Mouse (Mus musculus): ENCODE data around the gene Tmem123.

DNA sequence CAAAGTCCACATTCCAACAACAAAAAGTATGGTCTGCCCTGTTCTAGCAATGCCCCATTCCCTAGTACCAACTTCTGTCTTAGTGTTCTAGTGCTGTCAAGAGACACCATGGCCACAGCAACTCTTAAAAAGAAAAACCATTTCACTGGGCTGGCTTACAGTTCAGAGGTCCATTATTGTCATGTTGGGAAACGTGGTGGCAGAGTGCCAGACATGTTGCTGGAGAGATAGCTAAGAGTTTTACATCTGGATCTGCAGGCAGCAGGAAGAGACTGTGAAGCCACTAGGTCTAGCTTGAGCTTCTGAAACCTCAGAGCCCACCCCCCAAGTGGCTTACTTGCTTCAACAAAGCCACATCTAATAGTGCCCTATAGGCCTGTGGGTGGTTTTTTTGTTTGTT lies 13.8 kb downstream of the Tmem123 start:
- TF ChIP-seq CTCF (IDR thresholded peaks at IDR 0.05; ENCODE audit: extremely low read depth, insufficient read length, insufficient replicate concordance, low read depth, low read length) (no peak), POLR2A (IDR thresholded peaks at IDR 0.05; ENCODE audit: low read depth, low read length) (no peak)

All from small intestine, adult 2 months (tissue).